Mouse (Mus musculus) small intestine, adult 2 months (tissue): Measurements from ENCODE around the gene Ccl22.

Experiments
- CTCF ChIP-seq: fragments of 200-500 bp; IDR thresholded peaks from 2 replicates; pipeline ENCODE4 v1.5.1; 2012; ENCODE audit warnings: low read depth, mild to moderate bottlenecking, control low read depth, inconsistent platforms, low read length, moderate library complexity, mixed read lengths; ENCODE audit not compliant: insufficient replicate concordance, insufficient read length; ENCODE audit errors: extremely low read depth
- POLR2A ChIP-seq: fragments of 200-500 bp; IDR thresholded peaks from 2 replicates; pipeline ENCODE4 v1.6.1; 2012; ENCODE audit warnings: low read depth, mild to moderate bottlenecking, control low read depth, inconsistent platforms, low read length, moderate library complexity

DNA sequence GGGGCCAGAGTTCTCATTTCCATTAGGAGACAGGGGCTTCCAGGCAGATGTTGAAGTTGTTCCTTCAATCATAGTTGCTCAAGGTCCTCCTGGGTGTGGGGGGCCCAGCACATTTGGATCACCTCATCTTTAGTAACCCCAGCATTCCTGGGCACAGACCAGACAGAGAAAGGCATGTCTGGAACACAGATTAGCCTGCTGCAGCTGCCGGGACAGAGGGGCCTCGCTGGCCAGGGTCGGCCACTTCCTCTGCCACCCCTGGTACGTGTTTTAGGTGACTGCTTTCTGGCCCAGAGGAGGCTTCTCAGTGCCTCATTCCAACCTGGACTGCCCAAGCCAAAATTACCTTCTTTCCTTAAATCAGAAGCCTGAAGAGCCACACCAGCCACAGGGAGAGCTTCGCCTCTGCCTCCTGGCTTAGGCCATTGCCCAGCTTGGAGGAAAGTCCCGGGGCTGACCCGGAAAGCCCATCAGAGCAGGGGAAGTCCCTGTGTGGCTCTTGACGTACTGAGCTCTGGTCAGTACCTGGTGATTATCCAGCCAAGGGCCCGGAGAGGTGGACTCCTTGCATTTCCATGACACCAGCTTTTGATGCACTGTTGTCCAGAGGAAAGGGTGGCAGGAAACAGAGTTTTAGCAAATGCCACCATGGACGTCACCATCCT, 39.7 kb upstream of the Ccl22 start:
- TF ChIP-seq CTCF (no peak), POLR2A (no peak)
